Mouse (Mus musculus) layer of hippocampus, adult 9-11 months (tissue): ENCODE data around the gene Epha1.
A peak's percentile ranks its signal among the peaks of the same experiment; 100 is the strongest.

Source experiments
- DNase-seq: peaks from one replicate; pipeline ENCODE4 v3.0.0; 2022

Epha1 gene

DNA sequence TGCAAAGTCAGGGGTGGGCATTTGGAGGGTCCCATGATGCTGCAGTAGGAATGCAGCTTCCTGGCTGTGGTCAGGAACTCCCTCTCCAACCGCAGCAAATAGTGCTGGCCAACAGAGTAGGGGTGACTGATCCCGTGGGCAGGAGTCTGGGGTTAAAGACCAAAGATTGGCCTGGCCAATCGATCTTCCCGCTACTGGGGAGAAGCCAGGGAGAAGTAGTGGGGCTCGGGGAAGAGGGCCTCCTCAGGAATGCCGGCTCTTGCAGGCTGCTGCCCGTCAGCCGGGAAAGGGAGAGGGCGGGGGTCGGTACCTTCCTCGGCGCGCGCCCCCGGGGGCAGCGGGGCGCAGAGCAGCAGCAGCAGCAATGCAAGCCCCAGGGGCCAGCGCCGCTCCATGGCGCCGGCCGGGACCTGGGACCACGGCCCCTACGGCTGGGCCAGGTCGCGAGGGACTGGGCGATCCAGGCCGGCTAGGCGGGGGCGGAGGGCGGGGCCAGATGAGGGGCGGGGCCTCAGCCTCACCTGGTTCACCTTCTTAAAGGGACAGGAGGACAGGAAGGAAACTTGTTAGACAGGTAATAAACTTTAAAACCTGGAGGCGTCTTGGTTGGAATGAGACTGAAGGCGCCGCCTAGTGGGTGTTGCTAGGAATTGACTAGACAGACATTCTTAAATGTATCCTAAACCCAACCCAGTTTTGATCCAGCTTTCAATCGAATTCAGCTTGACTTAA, at the start of gene Epha1:
Gene Epha1, minus strand, starts transcription at position 453 of the 732 bp plus-strand sequence.
- DNase-seq: no peak

DNA sequence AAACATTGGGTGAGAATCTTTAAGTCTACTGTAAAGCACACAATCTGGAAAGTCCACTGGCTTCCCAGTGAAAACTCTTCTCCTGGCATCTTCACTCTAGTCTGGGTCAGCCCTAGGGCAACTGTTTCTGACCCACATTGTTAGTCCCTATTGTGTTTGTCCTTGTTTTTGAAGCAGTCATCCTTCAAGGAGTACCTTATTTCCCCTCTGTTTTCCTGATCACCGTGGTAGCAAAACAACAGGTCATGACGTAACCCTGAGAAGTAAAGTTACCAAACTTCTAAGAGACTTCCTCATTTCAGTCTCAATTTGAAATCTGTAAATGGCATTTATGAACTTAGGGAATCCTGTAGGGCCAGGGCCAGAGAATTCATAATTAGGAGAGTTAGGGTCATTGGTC, 48.4 kb upstream of the Epha1 start:
- no peak for DNase-seq

DNA sequence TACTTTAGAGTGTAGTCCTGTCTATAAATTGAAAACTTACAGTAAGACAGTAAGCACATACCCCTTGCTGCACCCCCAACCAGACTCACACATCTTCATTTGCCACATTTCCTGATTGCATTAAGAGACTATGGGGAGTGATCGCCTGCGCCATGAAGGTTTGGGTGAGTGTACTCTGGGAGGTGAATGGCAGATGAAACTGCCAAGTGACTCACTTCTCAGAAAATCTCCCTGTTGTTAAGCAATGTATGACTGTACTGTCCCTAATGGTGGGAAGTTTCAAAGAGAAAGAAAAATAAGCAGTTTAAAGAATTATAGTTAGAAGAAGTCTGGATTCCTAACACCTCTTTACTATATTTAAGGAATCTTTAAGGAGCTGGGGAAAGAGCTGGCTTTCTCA, 46.4 kb upstream of the Epha1 start:
- DNase-seq: no peak

DNA sequence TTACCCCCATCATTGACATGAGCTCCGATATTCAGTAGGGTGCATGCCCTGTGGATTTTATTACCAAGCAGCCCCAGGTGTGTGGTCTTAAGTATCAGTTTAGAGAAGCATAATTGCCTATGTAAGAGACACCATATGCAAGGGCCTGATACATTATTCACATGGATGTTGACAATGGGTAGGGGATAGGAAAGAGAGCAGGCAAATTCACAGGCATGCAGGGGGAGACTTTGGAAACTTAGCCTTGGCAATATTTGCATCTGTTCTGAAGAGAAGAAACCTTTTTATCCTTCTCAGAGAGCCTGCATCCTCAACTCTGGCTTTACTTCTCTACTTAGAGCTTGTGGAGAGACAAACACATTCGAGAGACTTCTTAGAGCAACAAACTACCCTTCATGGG, 32.1 kb upstream of the Epha1 start, which contains the start of gene Tas2r135:
Gene Tas2r135, plus strand, starts transcription at position 301 of the 400 bp plus-strand sequence.
- DNase-seq: no peak

DNA sequence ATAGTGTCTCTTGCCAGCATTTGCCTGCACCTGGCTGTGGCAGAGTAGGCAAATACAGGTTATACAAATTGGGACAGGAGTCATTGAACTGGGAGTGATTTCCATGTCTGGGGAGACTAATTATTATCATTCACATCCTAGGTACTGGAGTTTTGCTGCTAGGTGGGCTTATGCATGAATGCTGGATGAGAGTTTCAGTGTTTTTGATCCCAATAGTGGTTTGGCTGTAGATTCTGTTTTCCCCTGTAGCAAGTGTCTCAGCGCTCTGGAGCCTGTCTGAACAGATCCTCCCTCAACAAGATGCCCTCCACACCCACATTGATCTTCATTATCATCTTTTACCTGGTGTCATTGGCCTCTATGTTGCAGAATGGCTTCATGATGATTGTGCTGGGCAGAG, 26.9 kb upstream of the Epha1 start, which contains the start of gene Tas2r143:
Gene Tas2r143, plus strand, starts transcription at position 301 of the 400 bp plus-strand sequence.
- no peak for DNase-seq

DNA sequence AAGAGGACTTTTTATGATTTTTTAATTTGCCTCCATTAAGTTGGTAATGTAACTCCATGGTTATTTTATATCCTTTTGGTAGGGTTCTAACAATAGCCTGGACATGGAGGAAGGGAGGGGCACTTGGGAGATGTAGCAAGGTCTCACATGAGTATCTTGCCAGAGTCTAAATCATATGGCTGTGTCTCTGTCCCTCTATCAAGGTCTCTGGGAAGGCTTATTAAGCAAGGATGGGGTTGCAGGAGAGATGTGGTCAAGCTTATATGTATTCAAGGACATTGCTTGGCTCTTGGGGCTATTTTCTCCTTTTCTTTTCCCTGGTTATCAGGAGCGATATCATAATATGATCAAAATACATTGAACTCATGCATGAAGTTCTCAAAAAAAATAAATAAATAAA, 25.9 kb upstream of the Epha1 start:
- no peak for DNase-seq

DNA sequence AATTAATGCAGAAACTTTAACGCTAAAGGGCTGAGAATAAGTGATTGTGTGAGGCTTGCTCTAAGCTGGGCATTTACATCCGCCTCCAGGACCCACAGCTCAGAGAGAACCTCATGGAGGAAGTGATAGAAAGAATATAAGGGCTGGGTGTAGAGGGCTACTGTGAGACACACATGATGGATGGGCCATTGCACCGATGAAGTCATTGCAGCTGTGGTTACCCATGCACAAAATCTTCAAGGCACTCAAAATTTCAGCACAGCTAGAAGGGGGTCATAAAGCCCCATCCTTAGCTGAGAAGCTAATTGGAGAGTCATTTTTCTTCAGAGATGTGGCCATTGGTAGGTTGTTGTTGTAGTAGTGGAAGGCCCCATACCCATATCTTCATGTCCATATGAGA, 25.2 kb upstream of the Epha1 start:
- DNase-seq: no peak

DNA sequence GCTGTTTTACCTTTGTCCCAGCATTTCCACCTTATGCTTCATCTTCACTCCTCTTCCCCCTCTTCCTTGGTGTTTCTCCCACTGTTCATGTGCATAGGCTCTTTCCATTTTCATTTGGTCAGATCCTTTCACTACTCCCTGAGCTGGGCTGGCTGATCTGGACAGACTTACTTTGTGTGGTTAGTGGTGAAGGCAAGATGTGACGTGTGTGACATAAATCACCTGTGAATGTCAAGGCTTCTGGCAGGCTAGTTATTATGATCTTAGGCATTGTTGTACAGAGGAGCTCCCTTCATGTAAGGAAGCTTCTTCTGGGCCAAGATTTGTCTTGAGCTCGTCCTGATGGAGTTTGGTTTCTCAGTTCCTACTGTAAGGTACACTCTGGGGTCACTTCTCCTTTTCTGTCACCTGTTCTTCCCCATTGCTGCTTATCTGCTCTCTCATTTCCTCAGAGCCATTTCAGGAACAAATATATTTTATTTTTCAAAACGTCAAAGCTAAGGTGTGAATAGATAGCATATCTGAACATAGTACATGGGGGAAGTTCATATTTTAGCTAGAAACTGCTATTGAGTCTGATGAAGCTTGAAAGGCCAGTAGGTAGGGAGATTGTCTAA, 24.1 kb upstream of the Epha1 start:
- no peak for DNase-seq

DNA sequence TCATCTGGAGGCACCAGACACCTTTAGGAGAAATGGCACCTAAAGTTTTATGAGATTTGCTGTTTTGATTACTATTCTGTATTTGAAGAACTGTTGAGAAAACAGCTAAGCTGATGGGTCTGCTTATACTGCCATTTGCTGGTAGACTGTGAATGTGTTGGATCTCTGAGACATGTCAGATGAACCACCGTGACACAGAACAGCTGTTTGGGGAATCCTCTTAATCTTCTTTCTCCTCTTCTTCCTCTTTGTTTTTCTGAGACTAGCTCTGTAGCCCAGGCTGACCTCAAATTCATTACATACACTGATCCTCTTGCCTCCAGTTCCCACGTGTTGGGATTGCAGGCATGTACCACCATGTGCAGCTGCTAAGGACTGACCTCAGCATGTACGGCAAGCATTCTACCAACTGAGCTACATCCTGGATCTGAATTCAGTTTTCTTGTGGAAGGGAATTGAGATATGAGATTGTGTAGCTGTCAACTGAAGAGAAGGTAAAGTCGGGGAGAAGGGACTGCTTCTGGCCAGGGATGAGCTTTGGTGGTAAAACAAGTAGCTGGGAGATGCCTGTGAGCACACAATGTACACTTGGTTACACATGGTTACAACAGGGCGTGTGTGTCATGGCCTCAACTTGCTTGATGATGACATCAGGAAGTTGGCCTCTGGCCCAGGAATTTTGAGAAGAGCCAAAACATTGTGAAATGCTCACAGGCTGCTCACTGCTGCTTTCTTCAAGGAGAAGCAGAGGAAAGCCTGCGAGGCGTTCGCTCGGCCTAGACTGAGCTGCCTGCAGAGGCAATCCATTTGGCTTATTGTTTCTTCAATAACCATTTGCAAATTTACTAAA, 23.1 kb upstream of the Epha1 start:
- DNase-seq: peak; percentile 63

DNA sequence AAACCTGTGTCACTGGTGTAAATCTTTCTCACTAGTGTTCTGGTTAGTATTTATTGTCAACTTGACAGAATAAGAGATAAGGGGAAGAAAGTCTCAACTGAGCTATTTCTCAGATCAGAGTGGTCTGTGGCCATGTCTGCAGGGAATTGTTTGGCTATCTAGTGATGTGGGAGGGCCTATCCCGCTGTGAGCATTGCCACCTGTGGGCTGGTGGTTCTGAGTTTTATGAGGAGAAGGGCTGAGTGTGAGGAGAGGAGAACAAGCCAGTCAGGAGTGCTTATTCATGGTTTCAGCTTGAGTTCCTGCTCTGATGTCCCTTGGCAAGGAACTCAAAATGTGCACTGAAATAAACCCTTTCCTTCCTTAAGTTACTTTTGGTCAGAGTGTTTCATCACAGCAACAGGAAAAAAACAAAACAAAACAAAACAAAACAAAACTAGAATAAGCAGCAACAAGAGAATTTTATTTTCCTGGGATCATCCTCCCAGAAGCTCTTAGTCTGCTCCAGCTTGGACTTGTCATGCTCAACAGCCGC, 18.8 kb upstream of the Epha1 start:
- DNase-seq: no peak

DNA sequence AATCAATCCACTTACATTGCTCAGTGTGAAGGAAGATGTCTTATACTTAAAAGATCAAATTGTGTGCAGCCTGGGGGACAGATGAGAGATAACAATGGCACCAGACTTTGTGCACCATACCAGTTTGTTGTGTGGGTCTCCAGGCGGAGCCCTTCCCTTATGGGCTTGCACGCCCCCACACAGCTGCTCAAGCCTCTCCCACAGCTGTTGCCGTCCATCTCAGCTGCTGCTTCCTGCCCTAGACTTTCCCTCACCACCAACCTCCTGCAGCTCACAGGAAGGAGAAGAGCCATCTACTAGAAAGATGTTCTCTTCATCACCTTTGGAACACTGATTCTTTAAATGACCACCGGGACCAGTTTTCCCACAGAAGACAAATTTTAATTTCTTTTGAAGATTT, 12.6 kb upstream of the Epha1 start:
- DNase-seq: no peak

DNA sequence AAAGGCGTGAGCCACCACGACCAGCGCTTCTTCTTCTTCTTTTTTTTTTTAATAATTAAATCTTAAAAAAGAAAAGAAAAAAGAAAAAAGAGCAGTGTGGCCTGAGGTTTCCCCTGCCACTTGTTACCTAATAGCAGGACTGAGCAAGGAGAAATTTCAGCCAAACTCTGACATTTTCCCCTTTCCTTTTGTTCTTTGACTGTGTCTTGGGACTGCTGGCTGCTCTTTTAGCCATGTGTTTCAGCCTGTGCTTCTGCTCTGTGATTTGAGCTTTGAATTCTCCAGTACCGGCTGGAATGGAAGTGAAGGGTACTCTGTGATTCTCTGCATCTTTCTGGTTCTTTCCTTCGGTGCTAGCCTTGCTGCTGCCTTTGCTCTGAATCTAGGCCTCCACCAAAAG, 10.3 kb upstream of the Epha1 start:
- DNase-seq: no peak

DNA sequence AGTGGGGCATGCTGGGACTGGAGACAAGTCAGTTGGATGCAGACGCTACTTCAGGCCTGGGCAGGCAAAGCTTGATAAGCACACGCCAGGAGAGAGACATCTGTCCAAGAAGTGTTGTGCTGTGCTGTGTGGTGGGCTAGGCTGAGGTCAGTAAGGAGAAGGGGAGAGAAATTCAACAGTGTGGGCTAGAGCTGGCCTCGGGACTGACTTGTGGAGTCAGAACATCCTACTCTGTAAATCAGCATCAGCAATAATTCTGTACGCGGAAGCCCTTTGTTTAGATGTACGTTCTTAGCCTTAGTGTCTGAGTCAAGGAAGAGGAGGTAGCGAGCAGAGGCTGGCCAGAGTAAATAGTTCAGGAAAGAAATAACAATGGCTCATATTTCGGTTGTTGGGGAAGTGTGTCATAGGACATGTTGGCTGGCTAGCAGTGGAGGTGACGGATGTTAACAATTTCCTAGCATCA, 8.9 kb upstream of the Epha1 start:
- DNase-seq: no peak

DNA sequence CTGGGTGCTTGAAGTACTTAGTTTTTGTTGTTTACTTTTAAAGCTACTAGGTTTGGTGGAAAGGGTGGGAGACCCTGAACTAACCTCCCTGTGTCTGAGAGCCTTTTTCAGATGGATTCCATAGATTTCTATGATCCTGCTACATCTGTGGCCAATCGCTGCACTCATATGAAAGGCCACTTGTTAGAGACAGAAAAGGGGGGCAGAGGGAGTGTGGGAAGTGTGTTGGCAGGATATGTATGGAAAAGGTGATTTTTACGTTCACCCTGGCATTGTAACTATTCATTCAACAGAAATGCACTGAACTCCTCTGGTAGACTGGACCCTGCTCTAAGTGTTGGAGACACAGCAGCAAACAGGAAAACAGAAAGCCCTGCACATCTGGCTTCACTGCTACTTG, 8.2 kb upstream of the Epha1 start:
- DNase-seq: no peak

DNA sequence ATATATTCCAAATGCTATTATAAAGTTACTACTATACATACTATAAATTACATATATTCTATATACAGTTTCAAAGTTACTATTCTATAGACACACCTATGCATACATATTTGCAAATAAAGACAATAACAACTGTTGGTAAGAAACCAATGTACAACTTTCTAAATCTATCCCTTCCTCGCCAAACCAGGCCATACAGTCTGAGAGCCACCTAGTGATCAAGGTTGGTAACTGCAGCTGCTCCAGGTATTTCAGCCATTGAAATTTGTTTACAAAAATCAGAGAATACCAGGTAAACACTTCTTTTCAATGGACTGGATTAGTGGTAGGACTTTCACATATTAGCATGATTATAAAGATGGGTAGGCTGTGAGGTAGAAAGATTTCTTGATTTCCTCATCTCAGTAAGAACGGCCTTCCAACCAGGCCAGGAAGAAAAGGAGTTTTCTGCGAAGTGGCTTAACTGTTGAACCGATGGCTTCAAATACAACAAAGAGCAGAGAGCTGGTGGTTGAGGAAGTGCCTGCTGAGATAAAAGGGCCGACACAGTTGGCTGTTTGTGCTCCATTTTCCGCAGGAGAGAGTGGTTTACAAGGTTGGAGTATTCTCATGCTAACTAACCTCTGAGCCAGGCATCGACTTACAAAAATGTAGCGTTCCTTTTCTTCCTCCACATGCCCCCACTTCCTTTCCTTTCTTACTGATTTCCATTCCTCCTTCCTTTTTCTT, 7.5 kb upstream of the Epha1 start:
- no peak for DNase-seq

DNA sequence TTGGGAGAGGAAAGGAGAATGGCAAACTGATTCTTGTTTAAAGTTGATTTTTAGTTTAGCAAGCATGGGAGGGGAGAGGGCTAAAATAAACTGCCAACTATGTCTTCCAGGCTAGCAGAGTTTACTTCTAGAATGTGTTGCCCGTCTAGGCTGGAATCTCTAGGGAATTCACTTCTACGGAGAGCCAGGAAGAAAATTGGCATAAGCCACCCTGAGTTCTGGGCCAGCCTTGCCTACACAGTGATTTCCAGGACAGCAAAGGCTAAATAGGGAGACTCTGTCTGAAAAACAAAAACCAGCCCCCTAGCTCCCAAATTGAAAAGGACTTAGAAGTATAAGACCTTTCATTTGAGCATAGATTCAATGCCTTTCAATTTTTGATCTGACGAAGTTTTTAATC, 6.5 kb upstream of the Epha1 start:
- no peak for DNase-seq

DNA sequence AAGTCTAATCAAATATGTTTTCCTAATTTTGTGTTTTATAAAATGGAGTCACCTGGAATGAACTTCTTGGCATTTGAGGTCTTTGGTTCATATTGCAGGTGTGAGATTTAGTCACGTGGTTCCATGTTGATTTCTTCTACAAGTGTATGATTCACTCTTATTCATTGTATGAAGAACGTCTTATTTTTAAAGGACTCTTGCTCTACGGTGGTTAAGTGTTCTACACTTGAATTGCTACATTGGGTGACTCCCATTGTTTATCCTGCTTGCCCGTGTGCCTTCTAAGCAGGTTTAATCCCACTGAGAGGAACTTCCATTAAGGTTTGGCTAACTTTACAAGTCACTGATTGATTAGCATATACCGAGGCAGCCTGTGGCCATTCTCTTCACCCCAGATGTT, 4.2 kb upstream of the Epha1 start:
- DNase-seq: no peak

DNA sequence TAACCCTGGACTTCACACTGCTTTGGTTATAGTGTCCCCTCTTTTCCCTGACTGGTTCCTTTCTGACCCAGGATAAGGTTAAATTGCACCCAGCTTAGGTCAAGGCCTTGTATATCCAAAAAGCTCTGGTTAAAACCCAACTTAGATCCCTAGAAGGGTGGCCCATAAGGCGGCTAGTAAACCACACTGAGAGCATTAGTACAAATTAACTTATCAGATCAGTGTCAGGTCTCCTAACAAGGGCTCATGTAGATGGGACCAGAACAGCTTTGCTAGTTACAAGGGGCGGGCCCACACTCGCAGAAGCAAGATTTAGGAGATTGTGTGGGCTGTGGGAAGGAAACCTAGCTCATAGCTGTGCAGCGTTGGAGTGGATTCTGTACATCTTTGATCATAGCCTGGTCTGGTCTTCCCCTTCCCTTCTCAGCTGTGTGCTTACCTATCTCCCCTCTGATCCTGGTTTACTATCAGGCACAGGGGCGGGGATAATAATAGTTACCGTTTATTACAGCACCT, 3.5 kb upstream of the Epha1 start:
- DNase-seq: no peak

DNA sequence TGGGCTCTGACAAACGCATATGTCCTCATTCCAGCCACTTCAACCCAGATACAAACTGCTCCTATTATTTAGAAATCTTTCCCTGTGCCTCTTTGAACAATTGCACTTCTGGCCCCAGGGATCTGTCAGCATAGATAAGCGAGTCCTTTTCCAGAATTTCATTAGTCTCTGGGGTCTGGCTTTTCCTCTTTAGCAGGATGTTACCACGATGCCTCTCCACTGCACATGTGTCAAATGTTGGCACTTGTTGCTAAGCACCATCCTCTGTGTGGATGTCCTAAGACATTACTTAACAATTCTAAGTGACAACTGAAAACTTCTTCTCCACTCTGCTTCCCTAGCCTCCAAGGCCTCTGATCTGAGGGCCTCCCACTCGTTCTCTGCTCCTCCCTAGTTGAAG, 2.9 kb upstream of the Epha1 start:
- no peak for DNase-seq

DNA sequence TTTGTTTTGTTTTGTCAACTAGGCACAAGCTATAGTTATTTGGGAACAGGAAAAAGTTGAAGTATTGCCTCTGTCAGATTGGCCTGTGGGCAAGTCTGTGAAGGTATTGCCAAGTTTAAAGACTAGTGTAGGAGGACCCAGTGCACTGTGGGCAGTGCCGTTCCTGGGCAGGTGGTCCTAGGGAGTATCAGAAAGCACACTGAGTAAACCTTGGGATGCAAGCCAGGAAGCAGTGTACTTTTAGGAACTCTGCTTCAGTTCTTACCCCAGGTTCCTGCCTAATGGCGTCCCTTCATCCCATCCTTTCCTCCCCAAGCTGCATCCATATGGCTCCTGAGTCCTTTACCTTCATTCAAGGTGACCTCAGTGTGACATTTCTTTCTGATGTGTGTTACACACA, 2.1 kb upstream of the Epha1 start:
- no peak for DNase-seq

DNA sequence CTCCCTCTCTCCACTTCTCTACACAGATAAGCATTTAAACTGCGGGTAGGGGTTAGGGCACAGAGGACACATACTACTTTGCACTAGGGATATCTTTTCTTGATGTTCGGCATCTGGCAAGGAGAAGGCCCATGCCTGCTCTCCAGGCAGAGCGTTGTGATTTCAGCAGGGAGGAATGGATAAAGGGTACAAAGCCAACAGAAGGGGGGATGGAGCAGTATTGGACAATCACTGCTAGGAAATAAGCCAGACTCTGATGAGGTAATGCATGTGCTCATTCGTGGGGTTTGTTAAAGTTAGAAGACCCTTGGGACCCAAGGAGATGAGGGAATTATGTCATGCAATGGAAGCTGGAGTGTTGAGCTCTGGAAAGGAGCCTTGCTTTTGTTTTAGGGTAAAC, 1.6 kb upstream of the Epha1 start:
- DNase-seq: no peak

DNA sequence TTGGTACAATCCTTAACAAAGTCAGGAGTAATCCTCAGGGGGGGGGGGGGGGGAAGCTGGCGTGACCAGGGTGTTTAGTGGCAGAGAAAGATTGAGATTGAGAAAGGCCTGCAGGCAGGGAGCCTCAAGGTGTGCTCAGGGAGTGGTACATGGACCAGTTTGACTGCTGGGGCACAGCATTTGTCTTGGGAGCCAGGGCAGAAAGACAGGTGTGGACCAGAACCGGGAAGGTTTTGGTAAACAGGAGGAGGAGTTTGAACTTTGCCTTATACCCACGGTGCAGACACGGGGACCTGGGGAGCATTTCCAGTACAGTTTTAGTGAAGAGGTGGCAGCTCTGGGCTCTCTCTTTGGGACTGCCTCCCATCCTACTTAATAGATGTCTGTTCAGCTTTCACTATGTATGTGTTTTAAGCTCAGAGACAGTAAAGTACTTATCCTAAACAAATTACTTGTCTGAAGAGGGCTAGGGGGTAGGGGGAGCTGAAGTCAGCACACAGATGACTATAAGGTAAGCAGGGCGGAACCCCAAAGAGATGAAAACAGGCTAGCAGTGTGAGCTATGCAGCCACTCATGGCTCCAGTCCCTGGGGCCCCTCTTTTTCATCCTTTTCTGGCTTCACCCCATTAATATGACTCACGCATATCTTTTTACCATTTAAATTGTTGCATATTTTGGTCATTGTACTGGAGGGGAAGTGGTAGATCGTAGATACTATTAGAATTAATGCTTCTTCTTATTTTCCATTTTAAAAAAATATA, 782 bp upstream of the Epha1 start:
- DNase-seq: no peak
